Mouse (Mus musculus) hindbrain, embryonic 14.5 days (tissue): ENCODE measurements around the gene Ldlr. TPM values are rescaled to one million over a fixed set of nuclear protein-coding genes. Genes with fewer than 3 reads are reported as not detected.

Experiments used
- ATAC-seq: fragments of 200-750 bp; cut with Nextera tagmentation; 2 replicates; pipeline ENCODE4 v1.8.0; 2017; ENCODE audit warnings: moderate number of reproducible peaks, mild to moderate bottlenecking, moderate TSS enrichment, moderate library complexity; ENCODE audit not compliant: low FRiP score
- DNase-seq: peaks from one replicate; pipeline ENCODE4 v3.0.0-alpha.2; 2015; ENCODE audit warnings: low spot score
- H3K27ac ChIP-seq: fragments of 300-500 bp; sonication (generic); 2 replicates; pipeline ENCODE4 v1.5.1; 2014; ENCODE audit warnings: mild to moderate bottlenecking, moderate library complexity
- H3K27me3 ChIP-seq: fragments of 300-500 bp; sonication (generic); 2 replicates; pipeline ENCODE4 v1.6.1; 2014; ENCODE audit warnings: mild to moderate bottlenecking, low read length, mixed read lengths; ENCODE audit not compliant: control insufficient read depth, insufficient read depth
- H3K36me3 ChIP-seq: fragments of 300-500 bp; sonication (generic); replicated peaks from 2 replicates; pipeline ENCODE4 v1.6.1; 2014; ENCODE audit not compliant: control insufficient read depth, insufficient read depth
- H3K4me1 ChIP-seq: fragments of 300-500 bp; sonication (generic); replicated peaks from 2 replicates; pipeline ENCODE4 v1.6.1; 2014; ENCODE audit warnings: antibody characterized with exemption, low read length, mixed read lengths; ENCODE audit not compliant: control insufficient read depth, insufficient read depth
- H3K4me2 ChIP-seq: fragments of 300-500 bp; sonication (generic); replicated peaks from 2 replicates; pipeline ENCODE4 v1.6.1; 2014; ENCODE audit warnings: mild to moderate bottlenecking, moderate library complexity
- H3K4me3 ChIP-seq: fragments of 300-500 bp; sonication (generic); replicated peaks from 2 replicates; pipeline ENCODE4 v1.5.1; 2014; ENCODE audit warnings: mild to moderate bottlenecking, low read length
- H3K9ac ChIP-seq: fragments of 300-500 bp; sonication (generic); 2 replicates; pipeline ENCODE4 v1.6.1; 2014
- H3K9me3 ChIP-seq: fragments of 300-500 bp; sonication (generic); 2 replicates; pipeline ENCODE4 v1.6.1; 2016; ENCODE audit warnings: low read length; ENCODE audit not compliant: control insufficient read depth
- WGBS: fragments of 180-500 bp; shearing (Covaris S2); extraction: QIAGEN DNeasy Blood & Tissue Kit; methylation state at CpG from one replicate; pipeline ENCODE4 v1.1.7; 2014; 5-methylcytosine and 5-hydroxymethylcytosine counted together
- polyA plus RNA-seq: library from polyadenylated mRNA; unstranded; fragments of >200 nt; fragmentation: Nextera tagmentation; extraction: Ambion mirVana; gene quantifications from 2 replicates; pipeline ENCODE4 v1.2.1, GENCODE M21; 2014

Ldlr gene
- 7.3 and 7.9 TPM in 2 replicates for polyA plus RNA-seq

GRCm38 (mm10) chr9:21723377-21724146, at the start of gene Ldlr:
Gene Ldlr (plus strand): TSS chr9:21723483.
- Histone ChIP-seq H3K4me3 (peak within 1 kb of the TSS; percentile 75), H3K9ac (peak within 1 kb of the TSS; percentile 69), H3K27ac (peak within 1 kb of the TSS; percentile 88), H3K36me3 (0 out of 2 replicates have a peak, but pooled peaks cover 3% of the 10 kb centered on the region), H3K4me1 (peaks cover 19% of the 10 kb centered on the region), H3K9me3 (no peaks in the 10 kb centered on the region), H3K27me3 (no peaks in the 10 kb centered on the region), H3K4me2 (peak within 1 kb of the TSS; percentile 71)
- ATAC-seq (peak; percentile 80), DNase-seq (peak; percentile 87)
- under 1% methylated on average over 47 of the region's 47 CpGs for whole genome bisulfite sequencing

DNA sequence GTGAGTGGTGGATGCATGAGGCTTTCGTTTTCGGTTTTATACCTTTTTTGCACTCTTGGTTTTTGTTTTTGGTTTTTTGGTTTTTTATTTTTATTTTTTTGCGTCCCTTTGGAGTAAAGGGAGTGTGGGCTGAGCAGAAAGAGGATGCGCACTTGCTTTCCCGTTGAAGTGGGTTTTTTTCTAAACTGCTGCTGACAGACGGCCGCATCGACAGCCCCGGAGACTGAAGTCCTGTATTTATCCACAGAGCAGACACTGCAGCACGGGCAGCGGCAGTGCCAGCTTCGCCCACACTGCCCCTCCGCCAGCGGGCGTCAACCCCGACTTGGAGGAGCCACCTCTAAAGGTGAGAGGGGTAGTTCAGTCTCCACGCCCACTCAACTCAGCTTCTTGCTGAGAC, 45.6 kb upstream of the Ldlr start:
- DNase-seq (no peak), ATAC-seq (no peak)
- Histone ChIP-seq H3K27me3 (no peaks in the 10 kb centered on the region), H3K27ac (no peak overlapping the region), H3K4me2 (no peak overlapping the region), H3K4me1 (no peaks in the 10 kb centered on the region), H3K9me3 (no peaks in the 10 kb centered on the region), H3K4me3 (no peak overlapping the region), H3K9ac (no peak overlapping the region), H3K36me3 (peaks cover 93% of the 10 kb centered on the region)
- 98% methylated on average over 17 of the region's 17 CpGs for WGBS

GRCm38 (mm10) chr9:21680448-21680847, 42.8 kb upstream of the Ldlr start:
- DNase-seq (no peak), ATAC-seq (no peak)
- Histone ChIP-seq H3K9me3 (no peaks in the 10 kb centered on the region), H3K4me2 (no peak overlapping the region), H3K36me3 (peaks cover 93% of the 10 kb centered on the region), H3K9ac (no peak overlapping the region), H3K27me3 (no peaks in the 10 kb centered on the region), H3K4me1 (no peaks in the 10 kb centered on the region), H3K4me3 (no peak overlapping the region), H3K27ac (no peak overlapping the region)
- WGBS, result 94% methylated on average over 4 of the region's 4 CpGs

GRCm38 (mm10) chr9:21682827-21683226, 40.5 kb upstream of the Ldlr start:
- Histone ChIP-seq H3K4me2 (no peak overlapping the region), H3K4me3 (no peak overlapping the region), H3K9ac (no peak overlapping the region), H3K27me3 (no peaks in the 10 kb centered on the region), H3K27ac (no peak overlapping the region), H3K9me3 (no peaks in the 10 kb centered on the region), H3K36me3 (peaks cover 92% of the 10 kb centered on the region), H3K4me1 (no peaks in the 10 kb centered on the region)
- WGBS, result 95% methylated on average over 4 of the region's 4 CpGs
- DNase-seq, result no peak
- ATAC-seq, result no peak

DNA sequence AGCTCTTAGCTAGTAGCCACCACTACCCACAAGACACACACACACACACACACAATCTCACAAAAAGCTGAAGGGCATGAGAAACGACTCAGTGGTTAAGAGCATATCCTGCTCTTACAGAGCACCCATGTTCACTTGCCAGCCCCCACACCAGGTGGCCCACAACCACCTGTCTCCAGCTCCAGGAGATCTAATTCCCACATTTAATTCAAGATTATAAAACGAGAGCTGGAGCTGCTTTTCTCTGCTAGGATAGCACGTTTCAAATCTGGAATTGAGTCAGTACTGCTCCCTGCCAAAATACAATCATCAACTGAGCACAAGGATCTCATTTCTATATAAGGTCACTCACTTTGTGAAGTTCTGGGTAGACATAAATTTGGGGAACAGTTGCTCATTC, 39.4 kb upstream of the Ldlr start:
- DNase-seq, result no peak
- no peak for ATAC-seq
- H3K4me3 ChIP-seq, result no peak overlapping the region
- no peaks in the 10 kb centered on the region for H3K9me3 ChIP-seq
- H3K4me2 ChIP-seq, result no peak overlapping the region
- H3K27me3 ChIP-seq, result no peaks in the 10 kb centered on the region
- peaks cover 92% of the 10 kb centered on the region for H3K36me3 ChIP-seq
- H3K9ac ChIP-seq, result no peak overlapping the region
- no peak overlapping the region for H3K27ac ChIP-seq
- H3K4me1 ChIP-seq, result no peaks in the 10 kb centered on the region
- WGBS, result 86% methylated on average over 3 of the region's 3 CpGs

- ATAC-seq (no peak), DNase-seq (no peak)
- Histone ChIP-seq H3K9me3 (no peaks in the 10 kb centered on the region), H3K27me3 (no peaks in the 10 kb centered on the region), H3K4me1 (no peaks in the 10 kb centered on the region), H3K9ac (no peak overlapping the region), H3K4me3 (no peak overlapping the region), H3K27ac (no peak overlapping the region), H3K4me2 (no peak overlapping the region), H3K36me3 (peaks cover 98% of the 10 kb centered on the region)
- WGBS, result 88% methylated on average over 7 of the region's 7 CpGs
Measured at GRCm38 (mm10) chr9:21688554-21688953, 34.7 kb upstream of the Ldlr start.

- no peak overlapping the region for H3K9ac ChIP-seq
- no peak overlapping the region for H3K4me2 ChIP-seq
- H3K36me3 ChIP-seq, result peaks cover 98% of the 10 kb centered on the region
- no peaks in the 10 kb centered on the region for H3K27me3 ChIP-seq
- H3K27ac ChIP-seq, result no peak overlapping the region
- no peak overlapping the region for H3K4me3 ChIP-seq
- no peaks in the 10 kb centered on the region for H3K9me3 ChIP-seq
- WGBS, result 87% methylated on average over 3 of the region's 3 CpGs
- DNase-seq (no peak), ATAC-seq (no peak)
- H3K4me1 ChIP-seq, result no peaks in the 10 kb centered on the region
Measured at GRCm38 (mm10) chr9:21690031-21690430, 33.3 kb upstream of the Ldlr start.

GRCm38 (mm10) chr9:21691862-21692261, 31.4 kb upstream of the Ldlr start:
- DNase-seq, result peak; percentile 36
- H3K27me3 ChIP-seq, result no peaks in the 10 kb centered on the region
- ATAC-seq, result no peak
- H3K27ac ChIP-seq, result no peak overlapping the region
- no peaks in the 10 kb centered on the region for H3K9me3 ChIP-seq
- H3K9ac ChIP-seq, result no peak overlapping the region
- H3K4me2 ChIP-seq, result no peak overlapping the region
- H3K4me3 ChIP-seq, result no peak overlapping the region
- WGBS, result 60% methylated on average over 2 of the region's 2 CpGs
- H3K36me3 ChIP-seq, result peaks cover 97% of the 10 kb centered on the region
- no peaks in the 10 kb centered on the region for H3K4me1 ChIP-seq

DNA sequence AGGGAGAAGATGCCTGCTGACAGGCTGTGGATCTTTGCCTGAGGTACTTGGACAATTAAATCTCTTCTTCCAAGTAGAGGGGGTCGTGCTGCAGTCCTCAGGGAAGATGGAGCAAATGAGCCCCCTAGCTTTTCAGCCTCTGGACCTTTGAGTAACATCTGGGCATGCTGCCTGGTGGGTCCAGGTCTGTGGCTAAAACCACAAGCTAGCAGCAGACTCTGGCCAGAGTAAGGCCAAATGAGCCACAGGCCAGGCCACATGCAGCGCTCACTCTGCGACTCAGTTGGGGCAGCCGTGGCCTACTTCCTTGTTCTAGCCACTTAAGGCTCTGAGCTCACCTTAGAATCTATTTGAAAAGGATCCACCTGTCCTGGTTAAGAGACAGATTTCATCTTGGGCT, 30.8 kb upstream of the Ldlr start:
- peaks cover 97% of the 10 kb centered on the region for H3K36me3 ChIP-seq
- DNase-seq, result no peak
- H3K27me3 ChIP-seq, result no peaks in the 10 kb centered on the region
- H3K4me3 ChIP-seq, result no peak overlapping the region
- H3K9ac ChIP-seq, result no peak overlapping the region
- no peak overlapping the region for H3K27ac ChIP-seq
- WGBS, result 95% methylated on average over 4 of the region's 4 CpGs
- no peak for ATAC-seq
- no peaks in the 10 kb centered on the region for H3K4me1 ChIP-seq
- H3K9me3 ChIP-seq, result no peaks in the 10 kb centered on the region
- H3K4me2 ChIP-seq, result no peak overlapping the region

DNA sequence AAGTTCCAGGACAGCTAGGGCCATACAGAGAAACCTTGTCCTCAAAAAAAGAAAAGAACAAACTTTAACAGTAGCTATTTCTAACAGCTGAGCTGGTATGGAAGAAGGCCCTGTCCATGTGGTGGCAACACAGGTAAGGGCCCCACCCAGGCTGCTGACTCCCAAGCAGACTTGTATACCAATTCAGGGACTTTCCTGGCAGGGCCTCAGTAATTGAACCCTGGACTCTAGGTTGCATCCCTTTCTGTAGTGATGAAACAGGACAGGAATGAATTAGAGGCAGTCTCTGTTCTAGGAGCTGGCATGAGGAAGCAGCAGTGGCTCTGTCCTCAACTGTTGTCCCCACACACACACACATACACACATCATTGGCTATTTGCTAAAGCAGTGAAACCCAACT, 29.2 kb upstream of the Ldlr start:
- H3K27ac ChIP-seq, result no peak overlapping the region
- no peak overlapping the region for H3K9ac ChIP-seq
- no peaks in the 10 kb centered on the region for H3K4me1 ChIP-seq
- no peaks in the 10 kb centered on the region for H3K9me3 ChIP-seq
- H3K36me3 ChIP-seq, result peaks cover 91% of the 10 kb centered on the region
- no peak for DNase-seq
- no peaks in the 10 kb centered on the region for H3K27me3 ChIP-seq
- no peak overlapping the region for H3K4me2 ChIP-seq
- ATAC-seq, result no peak
- no peak overlapping the region for H3K4me3 ChIP-seq
